Mouse (Mus musculus): ENCODE measurements around the gene Susd6. TPM values are rescaled to one million over a fixed set of nuclear protein-coding genes. Genes with fewer than 3 reads are reported as not detected.

The Susd6 gene
- polyA plus RNA-seq, 1 experiment from 2014 or later, result 22.4 TPM

- Histone ChIP-seq H3K4me2 (no peak overlapping the region), H3K27ac (ENCODE audit: poor library complexity, severe bottlenecking) (no peak overlapping the region), H3K36me3 (no peaks in the 10 kb centered on the region), H3K27me3 (replicated peaks) (no peaks in the 10 kb centered on the region), H3K4me3 (no peak overlapping the region), H3K9ac (no peak overlapping the region), H3K4me1 (replicated peaks) (peaks cover 24% of the 10 kb centered on the region), H3K9me3 (replicated peaks) (no peaks in the 10 kb centered on the region)
- 62% methylated on average over 2 of the region's 2 CpGs for WGBS
- ATAC-seq (ENCODE audit: insufficient number of reproducible peaks, low FRiP score), result no peak
Measured at GRCm38 (mm10) chr12:80839631-80840030, 49.3 kb downstream of the Susd6 start.

GRCm38 (mm10) chr12:80841618-80842017 lies 51.3 kb downstream of the Susd6 start:
- Histone ChIP-seq H3K9me3 (replicated peaks) (no peaks in the 10 kb centered on the region), H3K36me3 (no peaks in the 10 kb centered on the region), H3K4me1 (replicated peaks) (peaks cover 41% of the 10 kb centered on the region), H3K27ac (ENCODE audit: poor library complexity, severe bottlenecking) (no peak overlapping the region), H3K9ac (no peak overlapping the region), H3K4me3 (no peak overlapping the region), H3K4me2 (no peak overlapping the region), H3K27me3 (replicated peaks) (no peaks in the 10 kb centered on the region)
- 96% methylated on average over 1 of the region's 1 CpGs for WGBS
- no peak for ATAC-seq (ENCODE audit: insufficient number of reproducible peaks, low FRiP score)

- no peak for ATAC-seq (ENCODE audit: insufficient number of reproducible peaks, low FRiP score)
- Histone ChIP-seq H3K4me1 (replicated peaks) (peaks cover 49% of the 10 kb centered on the region), H3K36me3 (no peaks in the 10 kb centered on the region), H3K4me2 (no peak overlapping the region), H3K9me3 (replicated peaks) (no peaks in the 10 kb centered on the region), H3K4me3 (no peak overlapping the region), H3K27me3 (replicated peaks) (no peaks in the 10 kb centered on the region), H3K27ac (ENCODE audit: poor library complexity, severe bottlenecking) (no peak overlapping the region), H3K9ac (no peak overlapping the region)
- 94% methylated on average over 1 of the region's 1 CpGs for WGBS
Measured at GRCm38 (mm10) chr12:80842609-80843008, 52.3 kb downstream of the Susd6 start.

- Histone ChIP-seq H3K4me2 (no peak overlapping the region), H3K27ac (ENCODE audit: poor library complexity, severe bottlenecking) (peak overlapping the region; percentile 74; the same call in 1 of the 2 replicates), H3K4me1 (replicated peaks) (peaks cover 46% of the 10 kb centered on the region), H3K9ac (no peak overlapping the region), H3K27me3 (replicated peaks) (no peaks in the 10 kb centered on the region), H3K36me3 (no peaks in the 10 kb centered on the region), H3K4me3 (no peak overlapping the region), H3K9me3 (replicated peaks) (no peaks in the 10 kb centered on the region)
- ATAC-seq (ENCODE audit: insufficient number of reproducible peaks, low FRiP score), result no peak
- 64% methylated on average over 2 of the region's 2 CpGs for WGBS
Measured at GRCm38 (mm10) chr12:80843236-80843635, 52.9 kb downstream of the Susd6 start.

- WGBS, result 54% methylated on average over 4 of the region's 4 CpGs
- no peak overlapping the region for H3K4me2 ChIP-seq
Measured at GRCm38 (mm10) chr12:80843651-80844444, 53.5 kb downstream of the Susd6 start.

GRCm38 (mm10) chr12:80845901-80846300 lies 55.6 kb downstream of the Susd6 start:
- H3K4me2 ChIP-seq, result no peak overlapping the region
- no peak for ATAC-seq (ENCODE audit: insufficient number of reproducible peaks, low FRiP score)
- H3K9me3 ChIP-seq (replicated peaks), result no peaks in the 10 kb centered on the region
- peaks cover 46% of the 10 kb centered on the region for H3K4me1 ChIP-seq (replicated peaks)
- WGBS, result 70% methylated on average over 1 of the region's 1 CpGs
- no peak overlapping the region for H3K4me3 ChIP-seq
- H3K27ac ChIP-seq (ENCODE audit: poor library complexity, severe bottlenecking), result no peak overlapping the region
- no peaks in the 10 kb centered on the region for H3K27me3 ChIP-seq (replicated peaks)
- no peak overlapping the region for H3K9ac ChIP-seq
- H3K36me3 ChIP-seq, result no peaks in the 10 kb centered on the region

More at GRCm38 (mm10) chr12:80843651-80844444, 53.5 kb downstream of the Susd6 start:
- H3K27ac ChIP-seq (ENCODE audit: poor library complexity, severe bottlenecking), result peak overlapping the region; percentile 74
- no peak overlapping the region for H3K4me3 ChIP-seq
- no peaks in the 10 kb centered on the region for H3K36me3 ChIP-seq
- no peaks in the 10 kb centered on the region for H3K9me3 ChIP-seq (replicated peaks)
- no peak overlapping the region for H3K9ac ChIP-seq
- no peaks in the 10 kb centered on the region for H3K27me3 ChIP-seq (replicated peaks)
- ATAC-seq (ENCODE audit: insufficient number of reproducible peaks, low FRiP score), result 0 out of 2 replicates have a peak, but pooled peaks have one; percentile 66
- H3K4me1 ChIP-seq (replicated peaks), result peaks cover 46% of the 10 kb centered on the region

- Histone ChIP-seq H3K27me3 (replicated peaks) (no peaks in the 10 kb centered on the region), H3K9ac (no peak overlapping the region), H3K9me3 (replicated peaks) (no peaks in the 10 kb centered on the region), H3K4me1 (replicated peaks) (peaks cover 46% of the 10 kb centered on the region), H3K4me2 (no peak overlapping the region), H3K4me3 (no peak overlapping the region), H3K36me3 (no peaks in the 10 kb centered on the region), H3K27ac (ENCODE audit: poor library complexity, severe bottlenecking) (peak overlapping the region; percentile 13; the same call in 1 of the 2 replicates)
- WGBS, result 20% methylated on average over 1 of the region's 1 CpGs
- no peak for ATAC-seq (ENCODE audit: insufficient number of reproducible peaks, low FRiP score)
Measured at GRCm38 (mm10) chr12:80846861-80847268, 56.6 kb downstream of the Susd6 start.

GRCm38 (mm10) chr12:80852001-80852400 lies 61.7 kb downstream of the Susd6 start:
- peaks cover 28% of the 10 kb centered on the region for H3K4me1 ChIP-seq (replicated peaks)
- H3K27ac ChIP-seq (ENCODE audit: poor library complexity, severe bottlenecking), result no peak overlapping the region
- 87% methylated on average over 1 of the region's 1 CpGs for WGBS
- H3K4me2 ChIP-seq, result no peak overlapping the region
- H3K27me3 ChIP-seq (replicated peaks), result no peaks in the 10 kb centered on the region
- H3K4me3 ChIP-seq, result no peak overlapping the region
- H3K9me3 ChIP-seq (replicated peaks), result no peaks in the 10 kb centered on the region
- ATAC-seq (ENCODE audit: insufficient number of reproducible peaks, low FRiP score), result no peak
- no peak overlapping the region for H3K9ac ChIP-seq
- H3K36me3 ChIP-seq, result no peaks in the 10 kb centered on the region

- Histone ChIP-seq H3K4me3 (no peak overlapping the region), H3K36me3 (0 out of 2 replicates have a peak, but pooled peaks cover 3% of the 10 kb centered on the region), H3K9me3 (replicated peaks) (no peaks in the 10 kb centered on the region), H3K9ac (no peak overlapping the region), H3K27me3 (replicated peaks) (no peaks in the 10 kb centered on the region), H3K4me1 (replicated peaks) (peaks cover 23% of the 10 kb centered on the region), H3K4me2 (no peak overlapping the region), H3K27ac (ENCODE audit: poor library complexity, severe bottlenecking) (0 out of 2 replicates have a peak overlapping the region, but pooled peaks have one; percentile 30)
- no peak for ATAC-seq (ENCODE audit: insufficient number of reproducible peaks, low FRiP score)
- 54% methylated on average over 3 of the region's 3 CpGs for WGBS
Measured at GRCm38 (mm10) chr12:80853737-80854136, 63.4 kb downstream of the Susd6 start.

GRCm38 (mm10) chr12:80854671-80855070 lies 64.4 kb downstream of the Susd6 start:
- Histone ChIP-seq H3K27ac (ENCODE audit: poor library complexity, severe bottlenecking) (no peak overlapping the region), H3K36me3 (0 out of 2 replicates have a peak, but pooled peaks cover 3% of the 10 kb centered on the region), H3K9me3 (replicated peaks) (no peaks in the 10 kb centered on the region), H3K27me3 (replicated peaks) (no peaks in the 10 kb centered on the region), H3K9ac (no peak overlapping the region), H3K4me2 (no peak overlapping the region), H3K4me1 (replicated peaks) (peaks cover 23% of the 10 kb centered on the region), H3K4me3 (no peak overlapping the region)
- ATAC-seq (ENCODE audit: insufficient number of reproducible peaks, low FRiP score), result no peak
- 93% methylated on average over 4 of the region's 4 CpGs for WGBS

GRCm38 (mm10) chr12:80855100-80855499 lies 64.8 kb downstream of the Susd6 start:
- Histone ChIP-seq H3K36me3 (0 out of 2 replicates have a peak, but pooled peaks cover 3% of the 10 kb centered on the region), H3K9ac (no peak overlapping the region), H3K4me1 (replicated peaks) (peaks cover 23% of the 10 kb centered on the region), H3K27ac (ENCODE audit: poor library complexity, severe bottlenecking) (0 out of 2 replicates have a peak overlapping the region, but pooled peaks have one; percentile 7), H3K4me2 (no peak overlapping the region), H3K27me3 (replicated peaks) (no peaks in the 10 kb centered on the region), H3K4me3 (no peak overlapping the region), H3K9me3 (replicated peaks) (no peaks in the 10 kb centered on the region)
- 90% methylated on average over 2 of the region's 2 CpGs for WGBS
- ATAC-seq (ENCODE audit: insufficient number of reproducible peaks, low FRiP score), result no peak
